Mouse (Mus musculus): ENCODE data around the gene Sh3bp2.

- TF ChIP-seq POLR2A (IDR thresholded peaks at IDR 0.05; ENCODE audit: extremely low read depth, insufficient read depth, low read length), result no peak
- no peak for TF ChIP-seq CTCF (IDR thresholded peaks at IDR 0.05; ENCODE audit: extremely low read depth, insufficient read depth, low read length)
Observed at GRCm38 (mm10) chr5:34530116-34530515, 4.5 kb downstream of the Sh3bp2 start.
